Mouse (Mus musculus): ENCODE results near the gene Tubgcp2. TPM values are rescaled to one million over a fixed set of nuclear protein-coding genes. Genes with fewer than 3 reads are reported as not detected.

The Tubgcp2 gene
- polyA plus RNA-seq, 1 experiment from 2014 or later: 58.0 TPM

DNA sequence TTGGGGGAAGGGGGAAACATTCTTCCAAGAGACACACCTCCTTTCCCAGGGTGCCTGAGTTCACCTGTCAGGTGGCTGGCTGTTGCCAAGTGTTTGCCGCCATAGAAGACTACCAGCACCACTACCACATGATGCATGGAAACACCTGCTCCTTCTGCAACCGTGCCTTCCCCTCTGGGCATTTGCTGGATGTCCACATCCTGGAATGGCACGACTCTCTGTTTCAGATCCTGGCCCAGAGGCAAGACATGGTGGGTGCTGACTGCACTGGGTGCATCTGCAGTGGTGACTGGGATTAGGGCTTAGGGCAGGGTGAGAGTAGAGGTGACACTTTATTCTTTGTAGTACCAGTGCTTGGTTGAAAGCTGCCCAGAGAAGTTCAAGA, 694 bp upstream of the Tubgcp2 start:
- Histone ChIP-seq H3K36me3 (peaks cover 31% of the 10 kb centered on the region), H3K27me3 (no peaks in the 10 kb centered on the region), H3K4me1 (peaks cover 21% of the 10 kb centered on the region), H3K4me2 (peak overlapping the region; percentile 82), H3K9me3 (replicated peaks) (no peaks in the 10 kb centered on the region), H3K27ac (0 out of 2 replicates have a peak overlapping the region, but pooled peaks have one; percentile 95), H3K4me3 (replicated peaks) (peak overlapping the region; percentile 91), H3K9ac (peak overlapping the region; percentile 89; the same call in 1 of the 2 replicates)
- ATAC-seq (replicated peaks; ENCODE audit: low FRiP score): no peak
- WGBS: 59% methylated on average over 3 of the region's 3 CpGs

DNA sequence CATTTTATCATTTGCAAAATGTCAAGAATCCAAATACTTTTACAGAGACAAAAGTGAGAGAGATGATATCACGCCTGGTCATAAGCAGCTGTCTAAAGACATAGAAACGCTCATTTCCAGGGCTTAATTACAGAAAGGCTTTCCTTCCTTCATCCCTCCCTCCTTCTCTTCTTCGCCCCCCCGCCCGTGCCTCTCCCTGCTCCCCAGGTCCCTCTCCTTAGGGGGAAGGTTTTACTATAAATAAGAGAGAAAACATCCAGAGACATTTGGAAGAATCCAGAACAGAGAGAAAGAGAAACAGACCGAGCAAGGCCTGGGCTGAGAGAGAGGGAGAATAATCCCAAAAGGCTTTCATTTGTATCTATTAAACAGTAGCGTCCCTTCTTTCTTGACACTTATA, 1.0 kb downstream of the Tubgcp2 start:
- Histone ChIP-seq H3K4me2 (peak overlapping the region; percentile 82), H3K9me3 (replicated peaks) (no peaks in the 10 kb centered on the region), H3K36me3 (peaks cover 40% of the 10 kb centered on the region), H3K9ac (peak overlapping the region; percentile 89), H3K4me1 (peaks cover 21% of the 10 kb centered on the region), H3K27ac (peak overlapping the region; percentile 95), H3K4me3 (replicated peaks) (peak overlapping the region; percentile 91), H3K27me3 (no peaks in the 10 kb centered on the region)
- ATAC-seq (replicated peaks; ENCODE audit: low FRiP score): no peak
- 20% methylated on average over 7 of the region's 7 CpGs for WGBS

DNA sequence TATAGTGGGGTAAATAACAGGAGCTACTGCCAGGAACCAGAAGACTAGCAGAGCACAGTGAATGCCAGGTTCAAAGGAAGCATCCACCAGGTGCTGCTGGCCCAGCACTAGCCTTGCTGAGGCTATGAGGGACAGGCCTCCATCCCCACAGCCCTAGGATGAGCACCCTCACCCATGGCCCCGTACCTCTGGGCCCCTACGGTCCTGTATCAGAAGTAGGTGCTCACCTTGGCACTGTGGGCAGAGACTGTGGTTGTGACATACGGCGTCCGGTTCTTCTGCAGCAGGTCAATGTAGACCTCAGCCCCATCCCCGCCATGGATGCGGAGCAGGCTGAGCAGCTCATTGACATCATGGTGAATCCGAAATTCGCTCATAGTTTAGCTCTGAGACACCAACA, 3.1 kb downstream of the Tubgcp2 start:
- WGBS: 97% methylated on average over 9 of the region's 9 CpGs
- Histone ChIP-seq H3K4me1 (peaks cover 21% of the 10 kb centered on the region), H3K9me3 (replicated peaks) (no peaks in the 10 kb centered on the region), H3K27ac (no peak overlapping the region), H3K36me3 (peaks cover 52% of the 10 kb centered on the region), H3K4me2 (no peak overlapping the region), H3K27me3 (no peaks in the 10 kb centered on the region), H3K9ac (no peak overlapping the region), H3K4me3 (replicated peaks) (no peak overlapping the region)
- ATAC-seq (replicated peaks; ENCODE audit: low FRiP score): no peak

DNA sequence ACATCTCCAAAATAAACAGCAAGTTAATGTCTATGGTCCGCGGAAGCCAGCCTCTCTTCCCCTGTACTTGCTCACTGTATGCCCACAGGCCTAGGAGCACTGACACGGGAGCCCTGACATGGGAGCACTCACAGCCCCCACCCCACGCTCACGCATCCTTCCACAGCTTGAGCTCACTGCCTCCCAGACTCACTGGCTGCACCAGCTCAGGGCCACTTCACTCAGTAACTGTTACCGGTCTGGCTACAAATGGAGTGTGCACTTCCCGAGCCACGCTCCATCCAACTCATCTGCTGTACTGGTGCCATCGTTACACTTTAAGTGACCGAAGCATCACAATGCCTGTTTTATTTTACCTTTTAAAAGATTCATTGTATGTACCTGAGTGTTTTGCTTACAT, 4.1 kb downstream of the Tubgcp2 start:
- Histone ChIP-seq H3K27ac (no peak overlapping the region), H3K4me1 (peaks cover 17% of the 10 kb centered on the region), H3K4me3 (replicated peaks) (no peak overlapping the region), H3K27me3 (no peaks in the 10 kb centered on the region), H3K9me3 (replicated peaks) (0 out of 2 replicates have a peak, but pooled peaks cover 3% of the 10 kb centered on the region), H3K4me2 (no peak overlapping the region), H3K9ac (no peak overlapping the region), H3K36me3 (peaks cover 57% of the 10 kb centered on the region)
- ATAC-seq (replicated peaks; ENCODE audit: low FRiP score): no peak
- 96% methylated on average over 10 of the region's 10 CpGs for WGBS

DNA sequence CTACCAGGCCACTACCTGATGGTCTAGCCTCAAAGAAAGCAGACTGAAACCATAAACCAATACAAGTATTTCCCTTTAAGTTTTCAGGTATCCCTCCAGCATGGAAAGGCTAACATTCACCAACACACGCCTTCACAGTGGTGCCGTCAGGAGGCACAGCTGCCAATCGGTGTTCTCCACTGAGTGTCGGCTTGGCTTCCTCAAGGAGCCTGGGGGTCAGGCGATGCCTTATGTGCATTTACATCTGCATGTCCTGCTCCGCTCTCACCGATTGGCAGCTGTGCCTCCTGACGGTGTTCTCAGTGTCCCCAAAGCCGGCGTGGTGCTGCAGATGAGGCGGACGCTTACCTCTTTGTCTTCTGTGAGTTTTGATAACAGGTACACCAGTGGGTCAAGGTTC, 4.7 kb downstream of the Tubgcp2 start:
- Histone ChIP-seq H3K36me3 (peaks cover 57% of the 10 kb centered on the region), H3K4me1 (peaks cover 11% of the 10 kb centered on the region), H3K4me2 (no peak overlapping the region), H3K27me3 (no peaks in the 10 kb centered on the region), H3K27ac (no peak overlapping the region), H3K9ac (no peak overlapping the region), H3K9me3 (replicated peaks) (0 out of 2 replicates have a peak, but pooled peaks cover 3% of the 10 kb centered on the region), H3K4me3 (replicated peaks) (no peak overlapping the region)
- WGBS: 95% methylated on average over 12 of the region's 12 CpGs
- ATAC-seq (replicated peaks; ENCODE audit: low FRiP score): no peak

DNA sequence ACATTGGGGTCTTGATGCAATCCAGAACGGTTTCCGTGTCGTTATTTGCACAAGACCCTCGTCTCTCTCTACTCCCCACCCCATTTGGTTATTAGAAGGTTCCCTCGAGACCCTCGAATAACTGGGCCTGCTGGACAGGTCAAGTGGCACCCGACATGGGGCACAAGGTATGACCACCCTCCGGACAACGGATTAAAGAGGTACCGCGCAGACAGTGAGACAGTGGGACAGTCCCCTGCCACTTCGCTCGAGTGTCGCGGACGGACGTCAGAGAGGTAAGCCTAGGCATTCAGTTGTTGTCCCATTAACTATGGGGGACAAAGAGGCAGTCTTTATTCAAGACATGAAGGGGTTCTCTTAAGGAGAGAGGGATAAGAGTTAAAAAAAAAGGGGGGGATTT, 25.1 kb downstream of the Tubgcp2 start:
- ATAC-seq (replicated peaks; ENCODE audit: low FRiP score): no peak
- Histone ChIP-seq H3K4me1 (no peaks in the 10 kb centered on the region), H3K27ac (no peak overlapping the region), H3K27me3 (no peaks in the 10 kb centered on the region), H3K4me2 (no peak overlapping the region), H3K9ac (no peak overlapping the region), H3K4me3 (replicated peaks) (no peak overlapping the region), H3K36me3 (peaks cover 43% of the 10 kb centered on the region), H3K9me3 (replicated peaks) (no peaks in the 10 kb centered on the region)
- WGBS: 98% methylated on average over 17 of the region's 17 CpGs

DNA sequence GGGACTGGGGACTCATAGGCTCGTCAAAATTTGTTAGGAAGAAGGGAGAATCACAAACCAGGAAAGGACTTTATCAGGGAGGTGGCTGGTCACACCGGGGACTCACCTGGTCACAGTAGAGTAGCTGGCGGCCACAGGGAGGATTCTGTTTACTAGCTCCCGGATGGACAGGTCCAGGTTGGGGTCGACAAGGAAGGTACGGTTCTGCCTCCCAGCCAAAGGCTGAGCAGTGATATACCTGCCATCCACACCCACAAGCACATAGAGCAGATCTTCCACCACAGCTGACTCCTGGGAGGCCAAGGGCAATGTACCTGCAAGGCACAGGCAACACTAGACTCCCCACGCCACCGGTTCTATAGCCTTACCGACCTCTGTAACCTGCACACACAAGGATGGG, 28.7 kb downstream of the Tubgcp2 start:
- Histone ChIP-seq H3K27me3 (no peaks in the 10 kb centered on the region), H3K36me3 (peaks cover 67% of the 10 kb centered on the region), H3K4me3 (replicated peaks) (no peak overlapping the region), H3K4me1 (no peaks in the 10 kb centered on the region), H3K27ac (no peak overlapping the region), H3K9me3 (replicated peaks) (no peaks in the 10 kb centered on the region), H3K9ac (no peak overlapping the region), H3K4me2 (no peak overlapping the region)
- ATAC-seq (replicated peaks; ENCODE audit: low FRiP score): no peak
- 92% methylated on average over 9 of the region's 9 CpGs for WGBS

DNA sequence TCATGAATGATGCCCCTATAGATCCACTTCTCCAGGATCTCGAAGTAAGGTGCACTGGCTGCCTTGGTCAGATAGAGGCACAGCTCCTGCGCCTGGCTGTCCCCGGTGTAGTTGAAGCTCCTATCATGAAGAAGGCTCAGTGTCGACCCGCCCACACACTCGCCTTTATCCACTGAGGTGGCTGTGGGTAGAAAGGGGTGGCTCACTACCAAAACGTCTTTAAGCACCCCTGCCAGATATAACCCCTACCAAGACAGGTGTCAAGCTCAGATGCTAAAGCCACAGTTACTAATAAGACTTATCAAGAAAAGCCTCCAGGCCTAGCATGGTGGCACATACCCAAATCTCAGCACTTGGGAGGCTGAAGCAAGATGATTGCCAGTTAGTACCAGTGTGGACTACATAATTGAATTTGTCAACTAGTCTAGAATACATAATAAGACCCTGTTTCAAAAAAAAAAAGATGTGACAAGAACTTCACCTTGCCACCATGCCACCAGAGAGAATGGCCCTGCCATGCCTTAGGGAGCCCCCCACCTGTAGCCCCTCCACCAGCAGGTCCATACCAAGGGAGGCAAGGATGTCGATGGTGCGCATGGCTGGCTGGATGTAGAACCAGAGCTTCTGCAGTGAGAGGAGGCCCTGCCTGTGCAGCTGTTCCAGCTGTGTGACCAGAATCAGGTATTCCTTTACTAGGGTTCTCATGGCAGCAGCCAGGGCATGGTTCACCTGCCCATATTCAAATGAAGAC, 29.4 kb downstream of the Tubgcp2 start:
- no peak overlapping the region for H3K4me2 ChIP-seq
- 94% methylated on average over 9 of the region's 9 CpGs for WGBS
- no peaks in the 10 kb centered on the region for H3K9me3 ChIP-seq (replicated peaks)
- no peak overlapping the region for H3K27ac ChIP-seq
- H3K4me3 ChIP-seq (replicated peaks): no peak overlapping the region
- H3K27me3 ChIP-seq: no peaks in the 10 kb centered on the region
- ATAC-seq (replicated peaks; ENCODE audit: low FRiP score): no peak
- H3K9ac ChIP-seq: no peak overlapping the region
- H3K4me1 ChIP-seq: no peaks in the 10 kb centered on the region
- H3K36me3 ChIP-seq: peaks cover 73% of the 10 kb centered on the region

DNA sequence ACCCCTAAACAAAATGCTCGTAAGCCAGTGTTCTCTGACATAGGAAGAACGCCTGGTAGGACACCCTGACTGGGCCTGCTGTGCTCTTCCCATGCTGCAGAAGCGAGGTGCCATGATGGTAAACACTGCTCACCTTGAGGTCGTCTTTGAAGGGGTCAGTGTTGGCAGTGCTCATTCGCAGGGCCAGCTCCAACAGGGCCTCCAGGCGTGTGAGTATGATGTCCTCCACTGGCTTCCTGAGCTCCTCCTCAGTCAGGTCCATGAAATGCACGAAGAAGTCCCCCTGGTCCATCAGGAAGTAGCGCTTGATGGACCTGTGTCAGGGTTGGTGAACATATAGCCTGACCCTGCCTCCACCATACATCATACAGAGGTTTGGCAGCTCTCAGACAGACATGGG, 31.8 kb downstream of the Tubgcp2 start:
- no peaks in the 10 kb centered on the region for H3K27me3 ChIP-seq
- ATAC-seq (replicated peaks; ENCODE audit: low FRiP score): no peak
- 92% methylated on average over 8 of the region's 8 CpGs for WGBS
- no peak overlapping the region for H3K4me3 ChIP-seq (replicated peaks)
- no peaks in the 10 kb centered on the region for H3K4me1 ChIP-seq
- H3K36me3 ChIP-seq: peaks cover 83% of the 10 kb centered on the region
- H3K4me2 ChIP-seq: no peak overlapping the region
- H3K9ac ChIP-seq: no peak overlapping the region
- H3K27ac ChIP-seq: no peak overlapping the region
- H3K9me3 ChIP-seq (replicated peaks): no peaks in the 10 kb centered on the region

DNA sequence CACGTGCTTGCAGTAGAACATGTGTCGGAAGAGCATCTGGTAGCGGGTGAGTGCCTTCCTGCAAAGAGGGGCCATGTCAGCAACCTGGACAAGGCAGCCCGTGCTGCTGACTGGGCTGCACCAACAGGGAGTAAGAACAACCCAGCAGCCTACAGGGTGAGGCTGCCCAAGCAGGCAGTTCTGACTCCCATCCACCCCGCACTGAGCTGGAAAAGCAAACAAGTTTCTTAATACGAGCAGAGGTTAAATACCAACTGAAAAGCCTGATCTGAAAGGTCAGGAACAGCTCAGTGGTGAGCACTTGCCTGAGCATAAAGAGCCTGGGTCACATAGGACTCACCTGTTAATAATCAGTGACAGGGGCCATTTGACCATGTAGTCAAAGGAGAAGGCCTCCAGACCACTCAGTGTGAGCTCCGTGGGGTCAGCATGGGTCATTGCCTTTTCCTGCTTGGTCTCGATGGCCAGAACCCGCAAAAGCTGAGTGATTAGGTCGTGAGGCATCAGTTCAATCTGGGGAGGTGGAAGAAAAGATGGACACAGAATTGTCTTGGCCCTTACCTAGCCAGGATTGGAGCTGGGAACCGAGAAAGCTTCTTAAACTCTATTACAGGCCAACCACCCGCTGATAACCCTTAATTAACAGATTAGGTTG, 35.3 kb downstream of the Tubgcp2 start:
- Histone ChIP-seq H3K27ac (no peak overlapping the region), H3K27me3 (no peaks in the 10 kb centered on the region), H3K4me2 (no peak overlapping the region), H3K36me3 (peaks cover 95% of the 10 kb centered on the region), H3K4me1 (no peaks in the 10 kb centered on the region), H3K4me3 (replicated peaks) (no peak overlapping the region), H3K9me3 (replicated peaks) (no peaks in the 10 kb centered on the region), H3K9ac (no peak overlapping the region)
- 69% methylated on average over 12 of the region's 12 CpGs for WGBS
- no peak for ATAC-seq (replicated peaks; ENCODE audit: low FRiP score)

DNA sequence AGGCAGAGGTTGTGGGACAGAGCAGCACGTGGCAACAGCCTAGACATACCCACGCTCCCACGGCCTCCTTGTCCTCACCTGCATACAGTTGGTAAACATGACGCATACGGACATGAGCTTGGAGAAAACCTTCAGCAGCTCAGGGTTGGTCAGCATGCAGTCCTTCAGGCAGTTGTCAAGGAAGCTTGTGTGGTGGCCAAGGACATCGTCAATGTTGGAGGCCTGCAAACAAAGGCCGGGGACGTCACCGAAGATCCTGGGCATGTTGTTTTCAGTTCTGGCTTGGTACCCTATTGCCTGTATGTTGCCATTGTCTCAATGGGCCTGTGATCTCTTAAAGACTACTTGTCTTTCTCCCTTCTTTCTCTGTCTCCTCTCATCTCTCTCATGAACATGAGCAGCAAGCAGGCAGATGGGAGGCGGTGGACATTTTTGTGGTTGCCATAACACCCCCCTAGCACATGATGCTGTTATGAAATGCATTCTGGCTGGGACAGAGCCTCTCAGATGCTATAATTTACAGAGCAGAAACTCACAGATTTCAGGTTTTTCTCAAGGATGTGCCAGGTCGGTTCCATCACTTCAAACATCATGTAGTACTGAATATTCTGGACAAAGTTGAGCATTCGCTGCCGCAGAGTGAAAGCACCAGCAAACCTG, 37.6 kb downstream of the Tubgcp2 start:
- Histone ChIP-seq H3K9me3 (replicated peaks) (no peaks in the 10 kb centered on the region), H3K27ac (no peak overlapping the region), H3K36me3 (peaks cover 85% of the 10 kb centered on the region), H3K27me3 (no peaks in the 10 kb centered on the region), H3K9ac (no peak overlapping the region), H3K4me2 (no peak overlapping the region), H3K4me3 (replicated peaks) (no peak overlapping the region), H3K4me1 (no peaks in the 10 kb centered on the region)
- no peak for ATAC-seq (replicated peaks; ENCODE audit: low FRiP score)
- WGBS: 94% methylated on average over 13 of the region's 13 CpGs

DNA sequence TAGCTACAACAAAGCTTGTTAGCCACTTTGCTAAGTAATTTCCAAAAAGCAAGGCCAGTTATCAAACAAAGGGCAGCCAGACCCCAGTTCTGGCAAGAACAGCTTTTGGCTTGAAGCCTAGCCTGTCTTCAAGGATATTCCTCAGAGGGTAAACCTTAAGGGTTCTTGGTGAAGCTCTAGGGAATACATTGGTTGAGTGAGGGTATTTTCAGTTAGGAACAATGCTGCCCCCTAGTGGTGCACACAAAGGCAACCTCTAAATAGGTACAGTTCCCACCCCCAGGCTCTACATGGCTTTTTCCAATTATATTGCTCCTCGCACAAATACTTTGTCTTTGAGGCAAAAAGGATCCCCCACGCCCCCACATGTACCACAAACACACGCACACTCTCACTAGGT, 41.8 kb downstream of the Tubgcp2 start:
- Histone ChIP-seq H3K9ac (no peak overlapping the region), H3K9me3 (replicated peaks) (no peaks in the 10 kb centered on the region), H3K27ac (no peak overlapping the region), H3K27me3 (no peaks in the 10 kb centered on the region), H3K4me2 (no peak overlapping the region), H3K4me3 (replicated peaks) (no peak overlapping the region), H3K36me3 (peaks cover 48% of the 10 kb centered on the region), H3K4me1 (no peaks in the 10 kb centered on the region)
- 39% methylated on average over 3 of the region's 3 CpGs for WGBS
- ATAC-seq (replicated peaks; ENCODE audit: low FRiP score): no peak
